Mouse (Mus musculus) frontal cortex, postnatal 10 days (tissue): ENCODE measurements around the gene Ifnl3.
A peak's percentile ranks its signal among the peaks of the same experiment; 100 is the strongest.
"Not testable (repeated sequence)": the region's sequence is repeated elsewhere in the genome, so short reads cannot be mapped to it uniquely, and the experiment has no call there.

Experiments
- DNase-seq, 2 experiments: peaks; one replicate each; pipeline ENCODE4 v3.0.0; 2022; ENCODE audit warnings: low spot score in 2 of 2, mixed read lengths in 1 of 2

Gene Ifnl3

GRCm38 (mm10) chr7:28522536-28522935, at the start of gene Ifnl3:
TSS of gene Ifnl3 (plus strand) at chr7:28522836.
- DNase-seq: not testable (repeated sequence)

DNA sequence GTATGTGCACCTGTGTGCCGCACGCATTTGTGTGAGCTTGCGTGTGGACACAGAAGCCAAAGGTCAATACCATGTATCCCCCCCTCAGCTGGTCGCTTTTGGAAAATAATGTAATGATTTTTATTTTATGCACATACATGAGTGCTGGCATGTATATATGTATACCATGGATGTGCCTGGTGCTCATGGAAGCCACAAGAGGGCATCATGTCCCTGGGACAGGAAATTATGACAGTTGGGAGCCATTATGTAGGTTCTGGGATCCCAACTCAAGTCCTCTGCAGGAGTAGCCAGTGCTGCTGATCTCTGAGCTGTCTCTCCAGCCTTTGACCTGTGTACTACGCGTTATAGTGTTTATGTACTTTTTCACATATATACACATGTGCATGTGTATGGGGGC, 46.4 kb upstream of the Ifnl3 start:
- no peak for DNase-seq

DNA sequence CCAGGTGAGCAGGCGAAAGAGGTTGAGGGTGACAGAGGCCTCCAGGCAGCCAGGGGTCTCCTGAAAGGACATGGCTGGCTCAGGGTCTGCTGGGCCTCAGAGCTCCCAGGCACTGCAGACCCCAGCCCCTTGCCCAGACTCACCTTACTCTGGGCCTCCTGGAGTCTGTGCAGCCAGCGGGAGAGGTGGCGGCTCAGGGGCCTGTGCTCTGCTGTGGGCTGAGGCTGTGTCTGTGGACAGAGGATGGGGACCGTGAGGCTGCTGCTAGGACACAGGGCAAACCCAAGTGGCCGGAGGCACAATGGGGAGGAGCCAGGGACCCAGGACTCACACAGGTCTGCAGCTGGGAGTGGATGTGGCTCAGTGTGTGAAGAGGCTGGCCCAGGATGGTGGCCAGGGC, 45.3 kb upstream of the Ifnl3 start:
- no peak for DNase-seq

- DNase-seq: no peak
These were observed 43.8 kb upstream of the Ifnl3 start for GRCm38 (mm10) chr7:28478854-28479253.

DNA sequence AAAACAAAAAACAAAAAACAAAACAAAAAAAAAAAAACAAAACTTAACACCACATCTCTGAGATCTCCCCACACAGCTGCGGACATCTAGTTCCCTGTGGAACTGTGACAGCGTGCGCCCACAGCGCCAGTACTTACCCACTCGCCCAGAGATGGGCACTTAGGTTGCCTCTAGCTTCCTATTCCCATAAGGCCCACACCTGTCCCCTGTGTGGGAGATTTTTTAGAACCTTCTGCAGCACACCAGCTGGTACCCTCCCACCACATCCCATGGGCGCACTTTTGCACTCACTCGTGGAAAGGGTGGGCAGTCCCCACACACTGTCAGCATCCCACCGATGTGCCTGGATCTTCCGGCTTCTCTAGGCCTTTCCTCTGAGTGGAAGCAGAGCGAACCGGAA, 39.8 kb upstream of the Ifnl3 start:
- DNase-seq: no peak

DNA sequence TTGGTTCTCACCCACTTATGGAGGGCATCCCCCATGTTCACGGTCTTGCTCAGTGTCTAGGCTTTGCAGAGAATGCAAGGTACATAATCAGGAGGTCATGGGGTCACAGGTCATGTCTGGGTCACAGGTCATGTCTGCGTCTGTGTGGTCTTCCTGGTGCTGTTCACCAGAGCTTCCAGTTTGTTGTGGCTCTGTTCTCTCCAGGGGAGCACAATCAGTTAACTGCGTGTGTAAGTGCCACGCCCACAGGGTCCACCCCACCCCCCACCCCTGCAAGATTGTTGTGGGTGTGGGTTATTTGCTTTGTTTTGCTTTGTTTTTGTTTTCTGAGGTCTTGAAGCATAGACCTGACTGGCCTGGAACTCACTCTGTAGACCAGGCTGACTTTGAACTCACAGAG, 38.4 kb upstream of the Ifnl3 start:
- DNase-seq: no peak

DNA sequence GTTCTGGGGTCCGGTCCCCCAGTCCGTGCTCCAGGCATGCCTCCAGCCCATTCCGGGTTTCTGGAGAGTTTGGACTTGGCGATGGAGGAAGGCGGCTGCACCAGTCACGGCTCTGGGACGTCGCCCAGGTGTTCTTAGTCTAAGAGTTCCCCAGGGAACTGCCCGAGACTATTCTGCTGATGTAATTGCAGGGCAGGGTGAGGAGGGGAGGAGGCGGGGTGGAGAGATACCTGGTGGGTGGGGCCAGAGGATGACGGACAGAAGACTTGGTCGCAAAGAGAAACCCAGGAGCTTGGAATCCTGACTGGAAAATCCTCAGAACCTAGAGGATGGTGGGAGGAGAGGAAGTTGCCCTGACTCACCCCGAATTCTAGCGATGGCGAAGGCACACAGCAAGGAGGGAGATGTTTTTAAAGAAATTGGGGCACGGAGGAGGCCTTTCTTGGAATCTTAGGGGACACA, 34.6 kb upstream of the Ifnl3 start:
- no peak for DNase-seq

GRCm38 (mm10) chr7:28490410-28490809, 32.2 kb upstream of the Ifnl3 start:
- no peak for DNase-seq

GRCm38 (mm10) chr7:28490903-28491302, 31.7 kb upstream of the Ifnl3 start:
- DNase-seq: no peak

- no peak for DNase-seq
These were observed 30.3 kb upstream of the Ifnl3 start for GRCm38 (mm10) chr7:28492310-28492709.

DNA sequence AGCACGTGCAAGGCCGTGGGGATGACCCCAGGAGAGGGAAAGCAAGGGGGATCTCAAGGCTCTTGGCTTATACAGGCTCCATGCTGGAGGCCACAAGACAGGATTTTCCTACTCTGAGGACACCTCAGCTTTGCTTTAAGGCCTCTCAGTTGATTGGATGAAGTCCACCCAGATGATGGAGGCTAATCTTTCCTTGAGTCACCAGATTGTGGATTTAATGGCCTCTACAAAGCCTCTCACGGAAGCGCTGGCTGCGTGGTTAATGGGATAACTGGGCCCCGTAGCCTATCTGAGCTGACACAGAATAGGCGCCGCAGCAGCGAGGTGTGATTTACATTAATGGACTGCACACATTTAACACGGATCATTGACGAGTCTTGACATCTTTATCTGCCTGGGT, 27.2 kb upstream of the Ifnl3 start:
- no peak for DNase-seq

GRCm38 (mm10) chr7:28505585-28505984, 17.1 kb upstream of the Ifnl3 start:
- DNase-seq: no peak

DNA sequence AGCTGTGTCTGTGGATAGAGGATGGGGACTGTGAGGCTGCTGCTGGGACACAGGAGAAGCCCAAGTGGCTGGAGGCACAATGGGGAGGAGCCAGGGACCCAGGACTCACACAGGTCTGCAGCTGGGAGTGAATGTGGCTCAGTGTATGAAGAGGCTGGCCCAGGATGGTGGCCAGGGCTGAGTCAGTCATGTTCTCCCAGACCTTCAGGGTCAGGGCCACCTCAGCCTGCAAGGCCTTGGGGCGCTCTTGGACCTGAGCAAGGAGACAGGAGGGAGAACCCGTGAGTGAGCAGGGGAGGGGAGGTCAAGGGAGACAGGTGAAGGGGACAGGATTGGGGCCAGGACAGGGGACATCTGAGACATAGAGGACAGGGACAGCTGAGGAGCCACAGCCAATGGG, 13.5 kb upstream of the Ifnl3 start:
- DNase-seq: not testable (repeated sequence)

DNA sequence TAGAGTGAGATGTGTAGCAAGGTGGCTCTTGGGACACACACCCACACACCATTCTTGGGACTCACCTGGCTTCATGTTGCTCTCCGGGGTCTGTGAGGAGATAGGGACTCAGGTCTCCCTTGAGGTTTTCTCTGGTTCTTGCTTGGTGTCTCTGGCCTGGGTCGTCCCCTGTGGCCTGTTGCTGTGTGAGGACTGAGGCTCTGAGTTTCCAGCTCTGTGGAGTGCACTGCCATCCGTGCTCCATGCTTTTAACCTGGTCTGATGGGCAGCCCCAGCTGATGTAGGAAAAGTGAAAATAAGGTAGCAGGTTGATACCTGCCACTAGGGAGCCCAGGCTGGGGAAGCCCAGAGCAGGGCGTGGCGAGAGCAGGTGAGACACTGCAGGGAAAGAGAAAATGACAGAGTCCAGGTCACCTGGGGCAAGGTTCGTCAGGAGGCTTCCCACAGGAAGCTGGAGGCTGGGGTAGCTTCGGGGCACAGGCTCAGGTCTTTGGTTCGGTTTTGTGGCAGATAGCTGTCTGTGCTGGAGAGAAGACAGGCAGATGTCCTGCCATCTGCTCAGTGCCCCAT, 12.1 kb upstream of the Ifnl3 start, which contains the start of gene Ifnl2:
Gene Ifnl2, minus strand, starts transcription at position 51 of the 570 bp plus-strand sequence.
- not testable (repeated sequence) for DNase-seq

- no peak for DNase-seq
These were observed 11.2 kb upstream of the Ifnl3 start for GRCm38 (mm10) chr7:28511441-28511840.

GRCm38 (mm10) chr7:28527922-28528719, 5.5 kb downstream of the Ifnl3 start:
- DNase-seq: peak in 1 of 2 experiments; percentile 61

DNA sequence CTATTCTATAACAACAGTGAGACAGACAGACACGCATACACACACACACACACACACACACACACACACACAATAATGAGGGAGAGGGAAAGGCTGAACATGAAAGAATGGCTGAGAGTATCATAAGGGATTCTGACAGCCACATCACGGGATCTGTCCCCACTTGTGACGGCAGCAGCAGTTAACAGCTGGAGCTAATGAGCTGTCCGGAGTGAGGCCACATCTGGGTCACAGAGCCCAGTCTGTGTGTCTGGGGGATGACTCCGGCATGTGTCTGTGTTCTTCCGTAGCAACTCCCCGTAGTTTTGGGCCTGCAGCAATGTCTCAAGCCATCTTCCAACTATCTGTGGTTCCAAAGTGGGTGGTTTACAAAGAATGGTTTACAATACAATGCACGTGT, 9.4 kb downstream of the Ifnl3 start:
- DNase-seq: no peak

DNA sequence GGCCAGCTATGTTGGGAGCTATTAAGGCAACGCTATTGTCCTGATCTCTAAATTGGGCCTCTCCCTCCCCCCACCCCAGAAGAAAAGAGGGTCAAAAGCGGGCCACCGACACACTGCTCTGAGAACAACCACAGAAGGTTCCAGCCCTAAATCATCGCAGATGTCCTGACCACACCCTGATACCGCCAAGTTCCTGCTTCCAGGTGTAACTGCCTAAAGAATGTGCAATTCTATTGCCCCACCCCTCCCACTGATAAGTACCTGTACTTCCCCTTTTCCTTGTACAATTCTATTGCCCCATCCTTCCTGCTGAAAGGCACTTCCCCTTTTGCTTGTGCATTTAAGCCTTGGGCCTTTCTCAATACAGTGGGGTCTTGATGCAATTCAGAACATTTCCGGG, 16.2 kb downstream of the Ifnl3 start:
- not testable (repeated sequence) for DNase-seq

GRCm38 (mm10) chr7:28540526-28540925, 17.9 kb downstream of the Ifnl3 start, which contains the start of gene Sycn:
TSS of gene Sycn (plus strand) at chr7:28540885.
- no peak for DNase-seq

- no peak for DNase-seq
These were observed 21.5 kb downstream of the Ifnl3 start for GRCm38 (mm10) chr7:28544051-28544601.

DNA sequence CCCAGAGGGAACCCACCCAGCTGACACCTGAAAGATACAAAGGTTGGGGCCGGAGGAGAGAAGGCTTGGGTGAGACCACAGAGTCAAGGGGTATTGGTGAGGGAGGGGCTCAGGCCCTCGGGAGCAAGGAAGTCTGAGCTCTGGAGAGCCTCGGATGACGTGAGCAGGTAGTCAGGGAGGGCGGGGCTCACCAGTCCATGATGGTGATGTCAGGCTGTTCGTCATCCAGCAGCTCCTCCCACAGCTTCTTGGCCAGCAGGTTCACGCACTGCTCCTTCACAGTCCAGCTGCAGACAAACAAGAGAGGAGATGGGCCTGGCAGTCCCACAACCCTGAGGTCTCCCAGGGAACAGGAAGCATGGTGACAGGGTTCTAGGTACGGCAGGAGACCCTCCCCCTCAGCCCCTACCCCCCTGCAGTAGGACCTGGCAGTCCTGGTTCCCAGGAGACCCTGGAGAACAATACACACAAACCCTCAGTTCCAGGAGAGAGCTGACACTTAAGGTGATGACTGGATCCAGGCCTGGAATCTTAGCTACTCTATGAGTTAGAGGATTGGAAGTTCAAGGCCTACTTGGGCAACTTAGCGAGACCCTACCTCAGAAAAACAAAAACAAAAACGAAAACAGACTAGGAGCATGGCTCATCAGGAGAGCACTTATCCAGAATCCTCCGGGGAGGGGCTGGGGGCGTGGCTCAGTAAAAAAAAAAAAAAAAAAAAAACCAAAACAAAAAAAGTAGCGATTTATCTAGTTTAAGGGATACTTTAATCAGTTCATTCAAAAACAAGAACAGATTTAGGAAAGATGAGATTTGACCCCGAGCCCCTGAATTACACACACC, 22.6 kb downstream of the Ifnl3 start:
- no peak for DNase-seq

- DNase-seq: no peak
These were observed 23.2 kb downstream of the Ifnl3 start for GRCm38 (mm10) chr7:28545891-28546210.
